Mouse (Mus musculus) heart, adult 2 months (tissue): Measurements from ENCODE around the gene Mcemp1. TPM values are rescaled to one million over a fixed set of nuclear protein-coding genes. Genes with fewer than 3 reads are reported as not detected.

Source experiments
- DNase-seq, 2 experiments: peaks; one replicate each; pipeline ENCODE4 v3.0.0; 2021
- H3K27ac ChIP-seq: fragments of 200-600 bp; 2 replicates; pipeline ENCODE4 v1.8.1; 2022
- H3K27me3 ChIP-seq: fragments of 200-500 bp; 2 replicates; pipeline ENCODE4 v1.6.1; 2012; ENCODE audit warnings: mild to moderate bottlenecking, low read length, inconsistent platforms, mixed read lengths; ENCODE audit not compliant: control insufficient read depth, insufficient read depth
- H3K36me3 ChIP-seq: fragments of 200-500 bp; 2 replicates; pipeline ENCODE4 v1.6.1; 2012; ENCODE audit warnings: low read length, inconsistent platforms; ENCODE audit not compliant: control insufficient read depth, insufficient read depth
- H3K4me1 ChIP-seq: fragments of 200-500 bp; 2 replicates; pipeline ENCODE4 v1.6.1; 2011; ENCODE audit warnings: low read length; ENCODE audit not compliant: control insufficient read depth, insufficient read depth
- H3K4me3 ChIP-seq: fragments of 200-600 bp; 2 replicates; pipeline ENCODE4 v1.8.1; 2022
- H3K79me2 ChIP-seq: fragments of 200-500 bp; replicated peaks from 2 replicates; pipeline ENCODE4 v1.6.1; 2012; ENCODE audit warnings: mild to moderate bottlenecking, inconsistent platforms, low read length, moderate library complexity, mixed read lengths; ENCODE audit not compliant: control insufficient read depth, insufficient read depth
- H3K9ac ChIP-seq: fragments of 200-500 bp; 2 replicates; pipeline ENCODE4 v1.6.1; 2012; ENCODE audit warnings: low read depth, mild to moderate bottlenecking, control low read depth, inconsistent platforms, low read length, mixed read lengths
- CTCF ChIP-seq: fragments of 200-600 bp; IDR thresholded peaks from 2 replicates; pipeline ENCODE4 v1.8.1; 2022; ENCODE audit warnings: antibody characterized with exemption, mild to moderate bottlenecking, moderate library complexity
- EP300 ChIP-seq: fragments of 200-500 bp; IDR thresholded peaks from 2 replicates; pipeline ENCODE4 v1.6.1; 2011; ENCODE audit warnings: low read depth, low read length, control low read depth; ENCODE audit not compliant: insufficient read depth
- POLR2A ChIP-seq: fragments of 200-500 bp; IDR thresholded peaks from 2 replicates; pipeline ENCODE4 v1.6.1; 2011; ENCODE audit warnings: mild to moderate bottlenecking, low read depth, low read length, control low read depth; ENCODE audit not compliant: insufficient read depth
- WGBS: fragments of 180-500 bp; shearing (Covaris S2); methylation state at CpG from one replicate; pipeline ENCODE4 v1.1.7; 2018; 5-methylcytosine and 5-hydroxymethylcytosine counted together
- intact Hi-C: fragments of 180-260 bp; cut with DNase I; formaldehyde crosslinking; loops from one replicate; pipeline ENCODE4 v1.15.1; 2025
- polyA plus RNA-seq: library from polyadenylated mRNA; depleted of rRNA; stranded (reverse); fragments of >200 nt; gene quantifications from 2 replicates; pipeline ENCODE4 v1.2.3, GENCODE M21; 2012
- total RNA-seq, 2 experiments: library from RNA; stranded (reverse); gene quantifications; 2 replicates each; pipeline ENCODE4 v1.2.3; 2021

Gene Mcemp1
- total and polyA plus RNA-seq, 3 experiments, result 0.21 to 0.89 (median 0.31) TPM

DNA sequence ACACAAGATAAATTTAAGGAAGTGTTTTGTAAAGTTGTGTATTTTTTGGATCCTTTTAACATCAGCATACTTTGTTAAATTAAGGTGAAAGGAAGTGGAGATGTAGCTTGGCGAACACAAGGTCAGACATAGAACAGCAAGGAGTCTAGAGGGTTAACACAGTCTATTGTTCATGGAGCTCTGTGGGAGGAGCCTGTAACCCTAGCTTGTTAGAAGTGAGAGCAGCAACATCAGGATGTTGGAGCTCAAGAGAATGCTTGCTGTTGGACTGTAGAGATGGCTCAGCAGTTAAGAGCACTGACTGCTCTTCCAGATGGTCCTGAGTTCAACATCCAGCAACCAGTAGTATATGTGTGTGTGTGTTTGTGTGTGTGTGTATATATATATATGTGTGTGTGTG, 16.6 kb upstream of the Mcemp1 start:
- Histone ChIP-seq H3K9ac (no peak overlapping the region), H3K27ac (no peak overlapping the region), H3K4me1 (no peaks in the 10 kb centered on the region), H3K79me2 (no peaks in the 10 kb centered on the region), H3K27me3 (no peaks in the 10 kb centered on the region; the same call in 1 of the 2 replicates), H3K4me3 (no peak overlapping the region), H3K36me3 (no peaks in the 10 kb centered on the region)
- DNase-seq, result no peak
- TF ChIP-seq POLR2A, result no peak
- TF ChIP-seq EP300, result no peak
- no peak for TF ChIP-seq CTCF
- intact Hi-C loops, result no loop called here
- WGBS, result 63% methylated on average over 1 of the region's 1 CpGs

- H3K27me3 ChIP-seq, result no peaks in the 10 kb centered on the region
- no peak overlapping the region for H3K9ac ChIP-seq
- H3K27ac ChIP-seq, result no peak overlapping the region
- TF ChIP-seq CTCF, result no peak
- intact Hi-C loops, result no loop called here
- H3K4me3 ChIP-seq, result no peak overlapping the region
- no peaks in the 10 kb centered on the region for H3K36me3 ChIP-seq
- WGBS, result 52% methylated on average over 3 of the region's 3 CpGs
- no peaks in the 10 kb centered on the region for H3K79me2 ChIP-seq
- DNase-seq, result no peak
- no peaks in the 10 kb centered on the region for H3K4me1 ChIP-seq
Measured at GRCm38 (mm10) chr8:3652845-3653244, 12.7 kb upstream of the Mcemp1 start.

DNA sequence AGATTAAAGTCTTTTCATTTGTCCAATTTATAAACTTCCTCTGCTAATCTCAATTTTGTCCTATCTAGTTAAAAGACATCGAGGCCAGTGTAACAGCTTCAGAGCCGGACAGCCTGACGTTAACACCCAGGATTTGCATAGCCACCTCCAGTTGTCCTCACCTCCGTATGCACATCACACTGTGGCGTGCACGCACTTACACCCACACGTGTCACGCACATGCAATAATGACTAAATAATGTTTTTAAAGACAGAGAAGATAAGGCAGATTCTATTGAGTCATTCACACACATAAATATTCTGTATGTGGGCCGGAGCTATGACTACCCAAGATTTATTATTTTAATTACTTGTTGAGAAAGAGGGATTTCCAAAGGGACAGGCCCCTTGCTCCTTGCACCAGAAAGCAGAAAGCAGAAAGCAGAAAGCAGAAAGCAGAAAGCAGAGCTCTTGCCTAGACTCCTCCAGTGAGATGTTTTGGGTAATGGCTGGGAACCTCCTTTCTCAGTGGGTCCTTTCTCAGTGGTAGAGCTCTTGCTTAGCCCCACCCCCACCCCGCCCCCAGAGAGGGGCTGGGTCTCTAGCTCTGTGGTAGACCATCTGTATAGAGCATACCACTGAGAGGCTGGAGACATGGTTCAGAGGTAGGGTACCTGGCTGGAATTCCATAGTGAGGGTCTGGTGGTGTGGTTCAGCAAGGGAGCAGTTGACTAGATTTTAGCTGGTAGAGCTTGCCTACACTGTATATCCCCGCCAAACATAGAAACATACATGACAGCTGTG, 10.6 kb upstream of the Mcemp1 start:
- Histone ChIP-seq H3K9ac (no peak overlapping the region), H3K4me3 (no peak overlapping the region), H3K27me3 (no peaks in the 10 kb centered on the region), H3K79me2 (no peaks in the 10 kb centered on the region), H3K36me3 (no peaks in the 10 kb centered on the region), H3K27ac (no peak overlapping the region), H3K4me1 (no peaks in the 10 kb centered on the region)
- TF ChIP-seq EP300 (no peak), POLR2A (no peak), CTCF (no peak)
- WGBS, result 65% methylated on average over 11 of the region's 11 CpGs
- intact Hi-C loops, result no loop called here
- no peak for DNase-seq

- WGBS, result 66% methylated on average over 3 of the region's 3 CpGs
- no peak for TF ChIP-seq EP300
- no peak for TF ChIP-seq CTCF
- TF ChIP-seq POLR2A, result no peak
Measured at GRCm38 (mm10) chr8:3655526-3655925, 10.0 kb upstream of the Mcemp1 start, which contains the start of gene Retn. Gene Retn (plus strand): TSS chr8:3655770.

DNA sequence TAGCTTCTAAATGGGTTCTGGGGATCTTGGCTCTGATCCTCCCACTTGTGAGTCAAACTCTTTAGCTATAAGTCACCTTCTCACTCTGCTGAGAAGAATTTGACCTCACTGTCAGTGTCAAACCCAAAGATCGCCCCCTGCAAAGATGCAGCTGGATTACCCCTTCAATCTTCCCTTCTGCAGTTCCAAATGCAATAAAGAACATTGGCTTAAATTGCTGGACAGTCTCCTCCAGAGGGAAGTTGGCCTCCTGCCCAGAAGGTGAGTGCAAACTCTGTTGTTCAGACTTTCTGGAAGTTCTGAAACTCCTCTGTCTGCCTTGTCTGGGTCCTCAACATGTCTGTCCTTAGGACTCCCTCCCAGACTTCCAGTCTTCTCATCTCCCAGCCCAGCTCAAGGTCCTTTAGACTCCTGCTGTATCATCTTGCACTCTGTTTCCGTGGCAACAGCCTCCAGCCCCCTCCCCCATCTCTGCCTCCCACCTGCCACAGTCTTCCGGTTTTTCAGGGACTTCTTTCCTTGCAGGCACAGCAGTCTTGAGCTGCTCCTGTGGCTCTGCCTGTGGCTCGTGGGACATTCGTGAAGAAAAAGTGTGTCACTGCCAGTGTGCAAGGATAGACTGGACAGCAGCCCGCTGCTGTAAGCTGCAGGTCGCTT, 8.7 kb upstream of the Mcemp1 start:
- Histone ChIP-seq H3K4me1 (no peaks in the 10 kb centered on the region), H3K9ac (no peak overlapping the region), H3K36me3 (no peaks in the 10 kb centered on the region), H3K27me3 (no peaks in the 10 kb centered on the region), H3K27ac (no peak overlapping the region), H3K4me3 (no peak overlapping the region), H3K79me2 (no peaks in the 10 kb centered on the region)
- TF ChIP-seq POLR2A, result no peak
- TF ChIP-seq CTCF, result no peak
- TF ChIP-seq EP300, result no peak
- DNase-seq, result no peak
- intact Hi-C loops, result no loop called here
- 24% methylated on average over 7 of the region's 7 CpGs for WGBS

More at GRCm38 (mm10) chr8:3655526-3655925, 10.0 kb upstream of the Mcemp1 start, which contains the start of gene Retn:
- no peaks in the 10 kb centered on the region for H3K36me3 ChIP-seq
- no peak within 1 kb of the TSS for H3K4me3 ChIP-seq
- H3K9ac ChIP-seq, result no peak within 1 kb of the TSS
- no peak within 1 kb of the TSS for H3K27ac ChIP-seq
- intact Hi-C loops, result no loop called here
- H3K4me1 ChIP-seq, result no peaks in the 10 kb centered on the region
- DNase-seq, result no peak
- no peaks in the 10 kb centered on the region for H3K27me3 ChIP-seq
- no peaks in the 10 kb centered on the region for H3K79me2 ChIP-seq

- no peaks in the 10 kb centered on the region for H3K27me3 ChIP-seq
- no peaks in the 10 kb centered on the region for H3K4me1 ChIP-seq
- H3K36me3 ChIP-seq, result no peaks in the 10 kb centered on the region
- H3K9ac ChIP-seq, result no peak overlapping the region
- H3K79me2 ChIP-seq, result no peaks in the 10 kb centered on the region
- no peak overlapping the region for H3K27ac ChIP-seq
- 52% methylated on average over 8 of the region's 8 CpGs for WGBS
- DNase-seq, result no peak
- no peak overlapping the region for H3K4me3 ChIP-seq
- TF ChIP-seq POLR2A, result no peak
- TF ChIP-seq CTCF, result no peak
- TF ChIP-seq EP300, result no peak
- intact Hi-C loops, result no loop called here
Measured at GRCm38 (mm10) chr8:3660889-3661288, 4.7 kb upstream of the Mcemp1 start.
